Mouse (Mus musculus) small intestine, adult 2 months (tissue): ENCODE measurements around the gene Cdh4.

Experiments
- CTCF ChIP-seq: fragments of 200-500 bp; IDR thresholded peaks from 2 replicates; pipeline ENCODE4 v1.5.1; 2012; ENCODE audit warnings: low read depth, mild to moderate bottlenecking, control low read depth, inconsistent platforms, low read length, moderate library complexity, mixed read lengths; ENCODE audit not compliant: insufficient replicate concordance, insufficient read length; ENCODE audit errors: extremely low read depth
- POLR2A ChIP-seq: fragments of 200-500 bp; IDR thresholded peaks from 2 replicates; pipeline ENCODE4 v1.6.1; 2012; ENCODE audit warnings: low read depth, mild to moderate bottlenecking, control low read depth, inconsistent platforms, low read length, moderate library complexity

DNA sequence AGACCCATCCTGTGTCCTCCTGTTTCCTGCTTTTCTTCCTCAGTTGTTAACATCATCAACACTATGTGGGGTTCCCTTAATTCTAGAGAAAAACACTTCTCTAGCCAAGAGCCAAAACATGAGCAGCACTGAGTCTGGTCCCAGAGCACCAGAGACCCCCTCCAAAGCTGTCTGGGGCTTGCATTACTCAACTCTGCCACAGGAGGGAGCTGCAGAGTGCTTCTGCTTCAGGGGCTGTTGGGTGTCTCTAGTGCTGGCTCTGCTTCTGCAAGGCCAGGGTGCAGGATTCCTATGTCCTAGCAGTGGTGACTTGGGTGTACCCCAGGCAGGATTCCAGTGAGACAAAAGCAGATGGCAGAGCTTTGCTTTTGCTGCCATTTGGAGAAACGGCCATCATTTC, 239.2 kb downstream of the Cdh4 start:
- TF ChIP-seq CTCF (peak; percentile 58; the same call in 1 of the 2 replicates), POLR2A (no peak)
